Mouse (Mus musculus): ENCODE measurements around the gene Shf.
"Not testable (repeated sequence)": the region's sequence is repeated elsewhere in the genome, so short reads cannot be mapped to it uniquely, and the experiment has no call there.

The Shf gene

DNA sequence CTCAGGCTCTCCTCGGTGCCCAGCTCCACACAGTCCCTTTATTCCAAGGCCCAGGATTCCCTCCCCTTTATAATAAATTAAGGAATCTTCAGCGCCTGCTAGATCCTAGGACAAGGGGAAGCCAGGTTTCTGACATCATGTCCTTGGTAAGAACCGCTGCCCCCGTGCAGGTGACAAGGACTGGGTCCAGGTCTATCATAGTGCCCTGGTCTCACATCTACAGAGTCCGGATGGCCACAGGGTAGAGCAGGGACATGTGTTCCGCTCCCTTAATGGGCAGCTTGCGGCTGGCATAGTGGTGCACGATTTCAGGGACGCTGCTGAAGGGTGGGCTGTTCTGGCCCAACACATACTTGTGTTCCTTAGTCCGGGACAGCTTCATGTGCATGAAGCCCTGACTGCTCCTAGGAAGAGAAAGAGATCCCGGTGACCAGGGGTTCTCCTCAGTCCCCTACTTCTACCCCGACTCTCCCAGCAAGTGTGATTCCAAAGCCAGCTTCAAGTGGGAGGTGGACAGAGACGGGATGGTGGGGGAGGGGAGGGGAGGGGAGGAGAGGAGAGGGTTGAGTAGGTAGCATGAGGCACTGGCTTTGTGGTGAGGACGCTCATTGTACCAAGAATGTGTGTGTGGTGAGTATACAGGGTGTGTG lies 19.7 kb downstream of the Shf start:
- DNase-seq (ENCODE audit: low read depth in 1 of 2, low spot score in 2 of 2), result no peak

DNA sequence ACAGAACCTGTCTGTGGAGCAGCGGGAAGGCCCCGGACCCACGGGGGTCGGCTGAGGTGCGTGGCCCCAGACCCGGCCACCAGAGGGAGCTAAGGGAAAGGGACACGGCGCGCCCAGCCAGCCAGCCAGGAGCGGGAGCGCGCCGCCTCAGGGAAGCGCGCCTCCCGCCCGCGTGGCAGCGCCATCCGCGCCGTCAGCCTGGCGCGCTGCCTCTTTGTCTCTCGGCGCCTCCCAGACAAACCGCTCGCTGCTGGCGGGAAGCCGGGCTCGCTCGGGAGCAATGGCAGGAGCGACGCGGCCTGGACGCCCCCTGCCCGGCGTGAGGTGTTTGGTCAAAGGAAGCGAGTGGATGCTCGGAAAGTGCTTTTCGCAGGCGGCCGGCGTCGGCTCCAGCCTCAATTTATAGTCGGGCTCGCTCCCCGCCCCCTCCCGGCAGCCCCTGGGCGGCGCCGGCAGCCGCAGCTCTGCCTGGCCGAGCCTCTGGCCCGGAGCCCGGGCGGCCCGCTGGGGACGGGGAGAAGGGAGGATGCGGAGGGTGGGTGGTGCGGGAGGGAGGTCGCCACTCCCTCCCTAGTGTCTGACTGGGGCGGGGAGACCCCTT lies 20.3 kb downstream of the Shf start:
- peak; percentile 20 to 61 for DNase-seq (ENCODE audit: low read depth in 1 of 2, low spot score in 2 of 2)

DNA sequence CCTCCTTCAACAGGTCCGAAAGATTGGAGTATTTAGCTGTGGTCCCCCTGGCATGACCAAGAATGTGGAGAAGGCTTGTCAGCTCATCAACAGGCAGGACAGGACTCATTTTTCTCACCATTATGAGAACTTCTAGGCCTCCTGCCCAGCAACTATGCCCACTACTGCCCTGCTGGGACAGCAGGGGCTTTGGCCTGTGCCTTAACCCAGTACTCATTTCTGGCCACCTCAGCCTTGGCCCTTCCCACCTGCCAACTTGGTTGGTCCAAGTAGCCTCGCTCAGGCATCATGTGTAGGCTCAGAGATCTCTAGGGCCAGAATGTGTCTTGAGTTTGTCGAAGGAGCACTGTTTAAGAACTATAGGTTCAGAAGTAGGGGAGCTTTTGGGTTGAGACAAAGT lies 21.7 kb downstream of the Shf start:
- no peak for DNase-seq (ENCODE audit: low read depth in 1 of 2, low spot score in 2 of 2)

GRCm38 (mm10) chr2:122346164-122346563 lies 22.8 kb downstream of the Shf start:
- not testable (repeated sequence) for DNase-seq (ENCODE audit: low read depth in 1 of 2, low spot score in 2 of 2)

DNA sequence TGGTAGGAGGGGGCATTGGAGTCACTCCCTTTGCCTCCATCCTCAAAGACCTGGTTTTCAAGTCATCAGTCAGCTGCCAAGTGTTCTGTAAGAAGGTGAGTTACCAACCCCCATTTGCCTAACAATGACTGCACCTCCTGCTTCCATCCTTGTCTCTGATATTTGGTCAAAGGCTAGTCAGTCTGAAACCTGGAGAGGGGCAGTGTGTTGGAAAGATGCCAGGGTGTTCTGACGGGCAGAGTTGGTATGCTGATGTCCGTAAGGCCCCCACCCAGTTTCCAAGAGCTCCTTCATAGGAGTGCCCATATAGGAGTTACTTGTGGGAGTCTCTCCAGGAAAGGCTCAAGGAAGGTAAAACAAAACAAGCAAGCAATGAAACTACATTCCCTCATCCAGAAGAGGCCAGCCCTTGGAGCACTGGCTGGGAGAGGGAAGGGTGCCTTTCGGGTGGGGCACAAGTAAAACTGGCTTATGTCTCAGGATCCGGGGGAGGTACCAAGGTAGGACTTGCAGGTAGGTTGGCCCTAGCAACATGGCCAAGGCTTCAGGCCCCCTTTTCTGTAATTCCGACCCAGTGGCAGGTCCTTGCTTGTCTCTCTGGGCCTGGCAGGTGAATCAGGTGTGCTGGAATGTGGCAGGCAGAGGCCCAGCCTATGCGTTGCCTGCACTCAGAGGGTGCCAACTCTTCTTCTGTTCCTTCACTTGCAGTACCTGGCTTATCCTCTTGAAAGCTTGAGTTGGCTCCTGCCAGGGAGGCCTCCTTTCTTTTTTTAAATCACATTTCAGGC lies 23.7 kb downstream of the Shf start:
- no peak for DNase-seq (ENCODE audit: low read depth in 1 of 2, low spot score in 2 of 2)

DNA sequence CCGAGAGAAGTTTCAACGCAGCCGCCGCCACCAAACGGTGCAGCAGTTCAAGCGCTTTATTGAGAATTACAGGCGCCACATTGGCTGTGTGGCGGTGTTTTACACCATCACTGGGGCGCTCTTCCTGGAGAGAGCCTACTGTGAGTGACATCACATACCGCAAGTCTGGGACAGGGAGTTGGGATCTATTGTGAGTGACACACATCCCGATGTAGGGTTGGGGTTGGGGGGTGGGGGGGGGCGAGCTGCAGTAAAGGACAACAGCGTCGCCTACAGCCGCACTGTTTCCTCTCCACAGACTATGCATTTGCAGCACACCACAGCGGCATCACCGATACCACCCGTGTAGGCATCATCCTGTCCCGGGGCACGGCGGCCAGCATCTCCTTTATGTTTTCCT lies 31.7 kb downstream of the Shf start:
- no peak for DNase-seq (ENCODE audit: low read depth in 1 of 2, low spot score in 2 of 2)

- DNase-seq (ENCODE audit: low read depth in 1 of 2, low spot score in 2 of 2), result no peak
Measured at GRCm38 (mm10) chr2:122334170-122334569, 34.8 kb downstream of the Shf start.

GRCm38 (mm10) chr2:122332222-122332621 lies 36.7 kb downstream of the Shf start:
- DNase-seq (ENCODE audit: low read depth in 1 of 2, low spot score in 2 of 2), result no peak

DNA sequence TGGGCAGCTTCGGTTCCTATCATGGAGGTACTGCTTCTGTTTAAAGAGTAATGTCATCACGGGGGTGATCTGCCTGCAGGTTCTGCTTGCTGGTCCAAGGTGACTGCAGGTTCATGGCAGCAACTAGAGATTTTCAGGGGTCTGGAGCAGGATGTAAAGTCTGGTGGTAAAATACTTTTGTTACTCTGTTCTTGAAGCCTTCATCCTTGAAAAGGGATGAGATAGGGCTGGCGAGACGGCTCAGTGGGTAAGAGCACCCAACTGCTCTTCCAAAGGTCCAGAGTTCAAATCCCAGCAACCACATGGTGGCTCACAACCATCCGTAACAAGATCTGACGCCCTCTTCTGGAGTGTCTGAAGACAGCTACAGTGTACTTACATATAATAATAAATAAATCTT lies 38.6 kb downstream of the Shf start:
- DNase-seq (ENCODE audit: low read depth in 1 of 2, low spot score in 2 of 2), result not testable (repeated sequence)

- no peak for DNase-seq (ENCODE audit: low read depth in 1 of 2, low spot score in 2 of 2)
Measured at GRCm38 (mm10) chr2:122327986-122328385, 41.0 kb downstream of the Shf start.

GRCm38 (mm10) chr2:122325361-122325760 lies 43.6 kb downstream of the Shf start:
- DNase-seq (ENCODE audit: low read depth in 1 of 2, low spot score in 2 of 2), result no peak

DNA sequence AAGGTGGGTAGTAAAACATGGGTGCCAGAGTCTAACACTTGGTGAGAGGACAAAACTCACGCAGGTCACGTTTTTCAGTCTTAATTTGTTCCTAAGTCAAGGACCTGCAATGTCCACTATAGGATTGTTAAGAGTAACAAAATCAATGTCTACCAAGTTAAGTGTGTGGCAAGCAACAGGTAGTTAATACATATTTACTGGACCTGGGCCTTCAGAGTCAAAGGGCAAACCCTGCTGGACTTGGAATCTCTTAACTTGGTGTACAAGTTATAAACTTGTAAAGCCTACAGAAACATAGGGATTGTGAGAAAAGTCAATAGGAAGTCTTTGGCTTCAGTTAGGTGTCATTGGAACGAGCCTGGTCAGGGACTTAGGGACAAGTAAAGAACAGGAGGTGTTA lies 44.4 kb downstream of the Shf start:
- no peak for DNase-seq (ENCODE audit: low read depth in 1 of 2, low spot score in 2 of 2)

GRCm38 (mm10) chr2:122323960-122324359 lies 45.0 kb downstream of the Shf start:
- no peak for DNase-seq (ENCODE audit: low read depth in 1 of 2, low spot score in 2 of 2)

DNA sequence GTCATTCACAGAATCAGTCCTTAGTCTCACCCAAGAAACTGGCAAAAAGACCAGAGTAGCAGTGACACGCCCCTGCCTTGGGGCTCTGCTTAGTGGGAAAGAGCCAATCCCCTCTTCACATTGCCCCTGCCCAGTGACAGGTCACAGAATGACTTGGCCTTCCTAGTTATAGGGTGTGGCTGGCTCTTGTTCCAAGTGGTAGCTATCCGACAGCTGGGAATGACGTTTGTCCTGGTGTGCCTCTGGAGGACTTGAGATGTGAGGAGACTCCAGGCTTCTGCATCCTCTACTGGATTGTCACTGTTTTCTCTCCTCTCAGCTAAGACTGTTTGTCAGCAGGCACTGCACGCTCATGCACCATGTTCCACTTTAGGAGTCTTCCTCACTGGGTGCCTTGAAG lies 51.6 kb downstream of the Shf start:
- DNase-seq (ENCODE audit: low read depth in 1 of 2, low spot score in 2 of 2), result no peak

- no peak for DNase-seq (ENCODE audit: low read depth in 1 of 2, low spot score in 2 of 2)
Measured at GRCm38 (mm10) chr2:122315372-122315771, 53.6 kb downstream of the Shf start, which contains the start of gene Duox1. Duox1 (plus strand) TSS chr2:122315672.

DNA sequence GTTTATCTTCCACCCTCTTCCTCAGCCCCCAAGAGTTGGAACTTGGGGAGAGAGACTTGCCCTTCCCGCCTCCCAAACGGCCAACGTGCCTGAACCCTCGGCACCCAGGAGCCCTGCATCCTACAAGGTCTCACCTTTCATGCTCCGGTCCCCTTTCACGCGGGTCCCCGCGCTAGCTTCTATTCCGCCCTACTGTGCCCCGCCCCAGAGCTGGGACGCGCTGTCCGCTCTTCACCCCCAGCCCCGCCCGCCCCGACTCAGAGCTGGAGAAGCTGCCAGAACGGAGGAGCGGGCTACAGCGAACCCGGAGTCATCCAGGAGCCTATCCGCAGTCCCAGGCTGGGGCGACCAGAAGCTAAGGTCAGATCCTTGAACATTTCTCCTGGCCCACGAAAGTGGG lies 55.4 kb downstream of the Shf start, which contains the start of gene Duoxa1:
Gene Duoxa1 (minus strand): TSS at position 195 of the 400 bp plus-strand sequence.
- no peak for DNase-seq (ENCODE audit: low read depth in 1 of 2, low spot score in 2 of 2)

- no peak for DNase-seq (ENCODE audit: low read depth in 1 of 2, low spot score in 2 of 2)
Measured at GRCm38 (mm10) chr2:122312722-122313417, 56.1 kb downstream of the Shf start.

GRCm38 (mm10) chr2:122311561-122311960 lies 57.4 kb downstream of the Shf start:
- DNase-seq (ENCODE audit: low read depth in 1 of 2, low spot score in 2 of 2), result no peak

- DNase-seq (ENCODE audit: low read depth in 1 of 2, low spot score in 2 of 2), result no peak
Measured at GRCm38 (mm10) chr2:122309647-122310046, 59.3 kb downstream of the Shf start.

DNA sequence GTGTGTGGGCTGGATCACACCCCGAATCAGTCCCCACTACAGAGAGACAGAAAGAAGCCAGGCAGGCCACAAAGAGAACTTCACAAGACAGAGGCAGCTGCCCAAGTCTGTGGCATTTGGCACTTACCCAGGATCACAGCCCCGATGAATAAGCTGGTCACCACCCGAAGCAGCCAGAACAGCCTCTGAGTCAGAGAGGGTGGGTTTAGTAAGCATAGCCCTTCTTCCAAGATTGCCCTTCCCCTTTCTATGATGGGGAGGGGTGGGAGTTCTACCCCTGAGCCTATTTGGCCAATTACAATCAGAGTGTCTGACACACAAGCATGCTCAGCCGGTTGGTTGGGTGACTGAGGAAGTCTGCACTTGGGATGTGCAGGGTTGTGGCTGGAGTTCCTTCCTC lies 62.8 kb downstream of the Shf start:
- no peak for DNase-seq (ENCODE audit: low read depth in 1 of 2, low spot score in 2 of 2)

DNA sequence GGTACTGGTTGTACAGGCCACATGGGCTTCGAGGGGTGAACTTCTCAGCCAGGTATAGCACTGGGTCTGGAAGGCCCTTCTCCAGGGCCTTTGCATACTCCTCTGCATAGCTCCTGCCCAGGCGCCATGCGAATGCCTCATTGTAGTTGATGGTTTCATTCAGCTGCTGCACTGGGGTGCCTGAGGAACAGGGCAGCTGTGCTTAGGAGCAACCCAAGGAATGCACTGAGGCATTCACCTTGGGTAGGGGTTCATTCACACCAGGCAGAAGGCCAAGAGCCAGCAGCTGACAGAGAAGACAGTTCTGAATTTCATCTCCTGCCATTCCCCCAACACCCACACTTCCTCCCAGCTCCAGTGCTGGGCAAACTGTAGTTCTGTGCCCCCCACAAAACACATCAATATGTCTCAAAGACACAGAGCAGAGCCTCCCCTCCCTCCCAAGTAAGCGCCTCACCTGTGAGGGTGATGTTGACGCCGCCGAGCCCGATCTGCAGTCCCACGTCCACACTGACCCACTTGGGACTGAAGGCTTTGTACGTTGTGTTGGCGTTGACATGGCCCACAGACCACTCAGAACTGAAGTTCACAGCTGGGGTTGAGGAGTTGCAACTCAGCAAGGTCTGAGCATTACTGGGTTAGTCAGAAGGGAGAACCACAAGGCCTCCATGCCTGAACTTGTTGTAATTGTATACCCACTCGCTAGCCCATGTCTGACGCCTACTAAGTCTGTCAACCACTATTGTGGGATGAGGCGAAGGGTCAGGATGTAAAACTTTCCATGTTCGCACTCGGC lies 63.7 kb downstream of the Shf start:
- DNase-seq (ENCODE audit: low read depth in 1 of 2, low spot score in 2 of 2), result no peak
